Comparison of ENCODE assay signal across 23 mouse cellular contexts in the genomic region with DNA sequence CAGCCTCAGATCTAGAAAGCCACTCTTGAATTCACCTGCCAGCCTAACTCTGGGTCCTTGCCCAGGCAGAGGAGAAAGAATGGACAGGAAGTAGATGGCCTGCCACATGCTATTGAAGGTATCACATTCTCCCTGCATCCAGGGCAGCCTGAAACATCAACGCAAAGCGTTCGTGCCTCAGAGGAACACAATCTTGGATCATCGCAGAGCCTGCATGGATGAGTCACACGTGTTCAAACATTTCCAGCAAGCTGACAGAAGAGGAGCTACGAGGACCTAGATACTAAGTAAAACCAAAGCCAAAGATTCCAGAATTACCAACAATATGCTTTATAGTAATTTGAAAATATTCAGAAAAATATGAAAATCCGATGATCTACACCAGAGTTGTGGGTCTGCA. TPM values are rescaled to one million over a fixed set of nuclear protein-coding genes. Genes with fewer than 3 reads are reported as not detected.
DNase-seq lines count a peak whose midpoint lies in the region.
"Had no signal": no experiment of that assay in that cellular context is flagged by ENCODE, and none has a peak within 500 bp of the region (broad histone marks: within the 10 kb centered on the region; RNA-seq: fewer than 3 reads in every experiment).

No protein-coding gene starts in this region.

- peak; percentile 13 for DNase-seq in adrenal gland, adult 2 months
- DNase-seq in adrenal gland, postnatal 14 days = no peak
- peak; percentile 23 to 31 for DNase-seq in frontal cortex, postnatal 36 days (ENCODE audit: low spot score in 2 of 2)
- no peak for DNase-seq in frontal cortex, postnatal 25 days (ENCODE audit: low spot score in 2 of 2)
- peak; percentile 19 to 28 for DNase-seq in left cerebral cortex, postnatal 14 days (ENCODE audit: low spot score in 2 of 2)
- no peak for DNase-seq in left cerebral cortex, postnatal 4 days
- DNase-seq in right cerebral cortex, postnatal 10 days (ENCODE audit: low spot score in 2 of 2) = peak; percentile 29 to 32
- no peak for DNase-seq in c-Kit-positive CD71-positive TER-119-positive erythroid progenitor cells, embryonic 14.5 days (ENCODE audit: low spot score)
- DNase-seq: embryo, embryonic 11 days; gastrocnemius, postnatal 14 days; heart, adult 11 months; heart, postnatal 10 days; kidney, adult 9 months; kidney, postnatal 14 days; layer of hippocampus, adult 9-11 months; lung, postnatal 4 days; retina, postnatal 1 day; thymus, postnatal 14 days had no signal

- intact Hi-C loops in left cerebral cortex, postnatal 14 days (cut with DNase I) = no loop called here
- intact Hi-C loops in left cerebral cortex, postnatal 4 days (cut with DNase I) = no loop called here

RNA-seq across cellular contexts. Expression of a gene that starts 4.3 kb away (rescaled TPM):
- total RNA-seq in adrenal gland, adult 2 months (2021) = not detected
- polyA plus RNA-seq in adrenal gland, adult 2 months (2012; rRNA removed) = 0.07 and 0.08 TPM in 2 replicates
- 0.04 and 0.07 TPM in 2 replicates for total RNA-seq in adrenal gland, postnatal 14 days (2021)
- total RNA-seq in left cerebral cortex, postnatal 14 days (2021) = under 1 TPM; 0.09 to 0.23 TPM
- under 1 TPM; 0.08 to 0.38 TPM for total RNA-seq in left cerebral cortex, postnatal 4 days (2021)
- total RNA-seq: gastrocnemius, postnatal 14 days; megakaryocyte-erythroid progenitor cell, adult 5-6 weeks had no signal
- polyA plus RNA-seq: erythroblast, embryonic 14.5 days; myocyte; spleen, adult 2 months; stomach, embryonic 14.5 days had no signal

Comparison
In these comparisons a context has a peak if more than half of its experiments do, and no peak if none do; other contexts are left out.
1. DNase-seq: peak in adrenal gland, adult 2 months (single experiment), frontal cortex, postnatal 36 days (2 of 2), left cerebral cortex, postnatal 14 days (2 of 2) and right cerebral cortex, postnatal 10 days (2 of 2); none in adrenal gland, postnatal 14 days (single experiment), frontal cortex, postnatal 25 days (0 of 2), left cerebral cortex, postnatal 4 days (single experiment) and c-Kit-positive CD71-positive TER-119-positive erythroid progenitor cells, embryonic 14.5 days (single experiment).